In the genomic region with DNA sequence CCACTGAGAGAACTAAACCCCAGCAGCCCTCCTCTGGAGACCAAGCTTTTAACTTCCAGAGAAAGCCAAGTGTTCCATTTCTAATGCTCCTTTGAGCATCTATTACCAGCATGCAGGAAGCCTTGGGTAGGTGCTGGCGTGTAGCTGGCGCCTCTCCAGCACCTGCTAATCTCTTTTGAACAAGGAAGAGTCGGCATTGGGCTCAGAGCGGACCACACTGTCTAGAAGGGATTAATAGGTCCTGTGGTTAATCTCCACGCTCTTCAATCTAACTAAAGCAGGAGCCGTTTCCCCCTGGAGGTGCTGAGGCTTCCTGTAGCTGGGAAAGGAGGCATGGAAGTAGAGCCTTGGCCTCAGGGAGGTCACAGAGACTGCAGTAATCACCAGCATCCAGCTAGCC, we compare ENCODE assay signal across 1 mouse cellular context.
TF ChIP-seq lines count a peak whose summit lies in the region.

No protein-coding gene starts in this region.

TF ChIP-seq in MEL, 35 proteins besides CTCF, POLR2A, EP300 and RAD21 (continued from another document):
- TF ChIP-seq ZKSCAN1 (IDR thresholded peaks at IDR 0.05; ENCODE audit: low read depth, low read length) (no peak), NRF1 (IDR thresholded peaks at IDR 0.05; ENCODE audit: insufficient read depth, low read depth, low read length, poor library complexity, severe bottlenecking) (no peak), POLR2AphosphoS5 (IDR thresholded peaks at IDR 0.05; ENCODE audit: borderline replicate concordance, low read depth, low read length) (no peak), CHD1 (IDR thresholded peaks at IDR 0.05; ENCODE audit: low read depth, low read length) (no peak), RCOR1 (IDR thresholded peaks at IDR 0.05; ENCODE audit: low read depth, low read length) (no peak), TCF12 (IDR thresholded peaks at IDR 0.05; ENCODE audit: low read depth, low read length) (no peak), MAX (IDR thresholded peaks at IDR 0.05; ENCODE audit: low read length) (no peak)
